Mouse (Mus musculus): ENCODE measurements around the gene Cnr2. TPM values are rescaled to one million over a fixed set of nuclear protein-coding genes. Genes with fewer than 3 reads are reported as not detected.

The Cnr2 gene
- polyA plus RNA-seq, 1 experiment: 0.38 TPM

DNA sequence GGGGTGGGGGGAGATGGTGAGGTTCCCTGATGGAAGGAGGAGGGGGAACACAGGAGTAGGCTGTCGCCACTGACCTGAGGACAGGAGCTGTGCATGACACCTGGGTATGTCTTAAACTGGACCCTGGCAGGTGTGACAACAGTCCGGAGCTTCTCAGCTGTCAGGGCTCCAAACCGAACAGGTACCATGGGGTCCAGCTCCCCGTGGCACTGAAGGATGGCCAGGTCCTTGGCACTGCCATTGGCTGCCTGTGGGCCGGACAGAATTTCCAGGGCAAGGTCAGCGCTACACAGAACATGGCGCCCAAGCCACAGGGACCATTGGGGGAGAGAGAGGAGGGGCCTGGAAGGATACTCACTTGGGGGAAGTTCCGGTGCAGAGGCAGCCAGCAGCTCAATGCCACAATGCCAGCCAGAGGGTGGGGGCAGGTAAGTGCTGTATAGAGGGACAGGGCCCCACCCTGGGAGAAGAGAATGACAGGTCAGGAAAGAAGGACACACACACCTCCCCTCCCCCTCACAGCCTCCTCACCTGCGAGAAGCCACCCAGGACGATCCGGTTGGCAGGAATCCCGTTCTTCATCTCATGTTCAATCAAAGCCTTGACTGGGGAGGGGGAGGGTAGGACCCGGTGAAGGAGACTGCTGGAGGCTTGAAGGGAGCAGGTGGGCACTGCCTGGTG, 74.0 kb downstream of the Cnr2 start:
- H3K36me3 ChIP-seq (ENCODE audit: control insufficient read depth, insufficient read depth, low read length): no peaks in the 10 kb centered on the region
- peaks cover 12% of the 10 kb centered on the region for H3K4me1 ChIP-seq (ENCODE audit: control insufficient read depth, insufficient read depth, low read length)
- TF ChIP-seq CTCF (IDR thresholded peaks at IDR 0.05; ENCODE audit: control insufficient read depth, insufficient read depth, insufficient replicate concordance, low read depth, low read length) (no peak), POLR2A (IDR thresholded peaks at IDR 0.05; ENCODE audit: control insufficient read depth, low read depth, low read length) (no peak)
- H3K4me3 ChIP-seq (ENCODE audit: control insufficient read depth, low read depth, low read length): no peak overlapping the region
- H3K27me3 ChIP-seq (ENCODE audit: control insufficient read depth, insufficient read depth, low read length): no peaks in the 10 kb centered on the region
- H3K27ac ChIP-seq (ENCODE audit: control insufficient read depth, insufficient read depth, low read depth, low read length): no peak overlapping the region

Other genes starting within 250 kb of the Cnr2 start
- 0.43 and 0.67 TPM in 2 replicates for gene Ifnlr1, start 209.1 kb upstream of the Cnr2 start, polyA plus RNA-seq (2012; rRNA removed)
- 0.17 TPM in 1 of 2 replicates, not detected in the other for gene Il22ra1, start 167.2 kb upstream of the Cnr2 start, polyA plus RNA-seq (2012; rRNA removed)
- 0.45 and 0.47 TPM in 2 replicates for gene Myom3, start 135.7 kb upstream of the Cnr2 start, polyA plus RNA-seq (2012; rRNA removed)
- 72.8 and 76.8 TPM in 2 replicates for gene Srsf10, start 39.6 kb upstream of the Cnr2 start, polyA plus RNA-seq (2012; rRNA removed)
- gene Pnrc2, start 21.5 kb upstream of the Cnr2 start, polyA plus RNA-seq (2012; rRNA removed): 6.4 and 7.4 TPM in 2 replicates
- 76.9 and 84.0 TPM in 2 replicates for gene Fuca1, start 25.3 kb downstream of the Cnr2 start, polyA plus RNA-seq (2012; rRNA removed)
- 10.2 and 11.6 TPM in 2 replicates for gene Hmgcl, start 51.1 kb downstream of the Cnr2 start, polyA plus RNA-seq (2012; rRNA removed)
- 8.9 and 10.8 TPM in 2 replicates for gene Gale, start 68.3 kb downstream of the Cnr2 start, polyA plus RNA-seq (2012; rRNA removed)
- 24.6 and 26.7 TPM in 2 replicates for gene Lypla2, start 77.2 kb downstream of the Cnr2 start, polyA plus RNA-seq (2012; rRNA removed)
- 56.1 and 60.7 TPM in 2 replicates for gene Pithd1, start 91.9 kb downstream of the Cnr2 start, polyA plus RNA-seq (2012; rRNA removed)
- 12.0 and 14.1 TPM in 2 replicates for gene Eloa, start 126.4 kb downstream of the Cnr2 start, polyA plus RNA-seq (2012; rRNA removed)
- gene Rpl11, start 158.0 kb downstream of the Cnr2 start, polyA plus RNA-seq (2012; rRNA removed): 212 and 241 TPM in 2 replicates
- 8.0 and 16.8 TPM in 2 replicates for gene Id3, start 248.1 kb downstream of the Cnr2 start, polyA plus RNA-seq (2012; rRNA removed)